Mouse (Mus musculus) brain, embryonic 14.5 days (tissue): ENCODE measurements around the gene Cfap69.

Experiments used
- CTCF ChIP-seq: fragments of 200-500 bp; IDR thresholded peaks from 2 replicates; pipeline ENCODE4 v1.5.1; 2012; ENCODE audit warnings: inconsistent platforms, mild to moderate bottlenecking, moderate library complexity, borderline replicate concordance; ENCODE audit not compliant: insufficient read depth, insufficient read length; ENCODE audit errors: extremely low read depth
- POLR2A ChIP-seq: fragments of 200-500 bp; IDR thresholded peaks from 2 replicates; pipeline ENCODE4 v1.6.1; 2012; ENCODE audit warnings: mild to moderate bottlenecking, inconsistent platforms, borderline replicate concordance; ENCODE audit not compliant: poor library complexity, insufficient read depth, insufficient read length, severe bottlenecking; ENCODE audit errors: extremely low read depth

GRCm38 (mm10) chr5:5668920-5669319, 4.9 kb upstream of the Cfap69 start:
- TF ChIP-seq CTCF (no peak), POLR2A (no peak)
